Mouse (Mus musculus) lung, postnatal 4 days (tissue): ENCODE measurements around the gene Gm49393.
"Not testable (repeated sequence)": the region's sequence is repeated elsewhere in the genome, so short reads cannot be mapped to it uniquely, and the experiment has no call there.

ENCODE experiments used
- DNase-seq, 2 experiments: peaks; one replicate each; pipeline ENCODE4 v3.0.0; 2021

Gm49393 gene

DNA sequence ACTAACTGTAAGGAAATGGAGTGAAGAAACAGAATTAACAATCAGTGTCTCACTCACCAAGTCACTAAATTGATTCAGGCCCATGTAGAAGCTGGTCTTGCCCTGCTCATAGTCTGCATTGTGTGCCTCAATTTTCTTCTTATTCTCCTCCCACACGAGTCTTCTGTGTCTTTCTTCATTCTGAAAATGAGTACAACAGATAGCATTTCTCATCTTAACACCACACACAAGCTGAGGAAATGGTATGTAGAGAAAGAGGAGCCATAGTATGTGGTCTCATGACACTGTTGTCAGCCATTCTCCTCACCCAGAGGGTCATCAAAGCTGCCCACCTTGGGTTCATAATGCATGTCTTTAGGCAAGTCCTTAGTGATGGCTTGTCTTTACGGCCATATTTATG lies at the start of gene Gm49393:
Gm49393 (minus strand) TSS at position 101 of the 400 bp plus-strand sequence.
- not testable (repeated sequence) for DNase-seq

DNA sequence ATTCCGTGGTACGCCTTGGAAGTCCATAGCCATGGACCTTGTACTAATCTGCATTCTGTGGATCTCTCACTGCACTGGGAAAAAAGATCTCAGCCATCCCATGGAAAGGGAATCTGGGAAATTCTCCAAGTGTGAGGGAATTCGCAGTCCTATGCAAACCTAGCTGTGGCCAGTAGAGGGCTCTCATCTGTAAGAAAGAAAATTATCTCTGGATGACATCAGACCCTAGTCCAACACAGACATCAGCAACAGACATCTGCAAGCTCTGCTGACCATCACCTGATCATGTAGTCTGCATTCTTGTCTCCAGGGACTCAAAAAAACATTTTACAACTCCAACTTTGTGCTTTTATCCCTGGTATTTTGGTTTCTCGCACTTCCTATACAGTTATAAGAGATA lies 36.9 kb upstream of the Gm49393 start:
- not testable (repeated sequence) for DNase-seq

DNA sequence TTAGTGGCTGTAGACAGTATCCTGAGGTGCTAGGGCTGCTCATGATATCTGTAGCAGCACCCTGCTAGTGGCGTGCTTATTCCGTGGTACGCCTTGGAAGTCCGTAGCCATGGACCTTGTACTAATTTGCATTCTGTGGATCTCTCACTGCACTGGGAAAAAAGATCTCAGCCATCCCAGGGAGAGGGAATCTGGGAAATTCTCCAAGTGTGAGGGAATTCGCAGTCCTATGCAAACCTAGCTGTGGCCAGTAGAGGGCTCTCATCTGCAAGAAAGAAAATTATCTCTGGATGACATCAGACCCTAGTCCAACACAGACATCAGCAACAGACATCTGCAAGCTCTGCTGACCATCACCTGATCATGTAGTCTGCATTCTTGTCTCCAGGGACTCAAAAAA lies 28.6 kb upstream of the Gm49393 start:
- peak in 1 of 2 experiments; percentile 10 for DNase-seq

DNA sequence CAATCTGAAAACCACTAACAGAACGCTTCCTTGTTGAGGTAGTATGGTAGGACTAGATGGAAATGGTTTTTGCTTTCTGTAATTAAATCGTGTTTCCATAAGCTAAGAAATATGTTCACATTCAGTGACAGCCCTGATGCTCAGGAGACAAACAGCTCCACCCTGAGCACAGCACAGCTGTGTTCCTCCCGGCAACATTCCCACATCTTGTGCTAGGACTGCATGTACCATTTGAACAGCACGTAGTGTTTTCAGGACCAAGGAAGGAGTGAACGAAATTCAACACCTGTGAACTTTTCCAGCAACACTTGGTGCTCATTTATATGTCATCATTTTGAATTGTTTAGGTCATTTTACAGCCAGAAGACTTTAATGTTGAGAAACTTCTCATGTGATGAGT lies 26.3 kb upstream of the Gm49393 start:
- DNase-seq: no peak

DNA sequence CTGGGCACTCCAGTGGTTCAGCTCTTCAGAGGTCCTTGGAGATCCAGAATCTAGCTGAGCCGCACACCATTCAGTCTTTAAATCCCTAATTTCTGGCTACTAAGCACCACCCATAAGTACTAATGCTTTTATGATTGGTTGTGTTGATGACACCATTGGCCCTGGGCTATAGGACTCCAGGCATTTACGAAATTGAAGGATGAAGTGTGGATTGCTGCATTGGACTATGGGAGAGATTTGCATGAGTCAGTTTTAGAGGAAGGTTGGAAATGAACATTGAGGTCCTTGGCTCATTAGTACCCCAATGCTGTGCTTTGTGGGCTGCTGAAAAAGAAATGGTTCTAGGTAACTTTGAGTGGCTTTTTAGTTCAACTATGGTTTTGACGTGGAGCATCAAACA lies 6.5 kb upstream of the Gm49393 start, which contains the start of gene Tpbpa:
Tpbpa (minus strand) TSS at position 101 of the 400 bp plus-strand sequence.
- DNase-seq: not testable (repeated sequence)

DNA sequence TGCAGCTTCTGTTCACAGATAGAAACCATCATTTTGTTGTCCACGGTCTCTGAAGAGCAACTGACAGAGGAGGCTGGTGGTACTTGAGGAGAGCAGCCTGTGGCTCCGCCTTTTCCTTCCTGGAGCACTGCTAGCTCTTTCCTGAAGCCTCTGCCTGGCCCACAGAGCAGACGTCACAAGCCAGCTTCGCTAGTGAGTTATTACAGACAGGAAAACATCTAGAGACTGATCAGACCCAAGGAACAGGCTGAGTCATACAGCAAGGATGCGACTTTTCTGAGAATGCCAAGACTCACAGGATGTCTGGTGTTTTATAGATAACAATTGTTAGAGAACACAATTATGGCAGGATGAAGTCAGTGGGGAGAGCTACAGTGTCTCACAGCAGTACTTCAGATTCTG lies 1.1 kb upstream of the Gm49393 start, which contains the start of the genes Gm49391 and Ctla2a:
Gm49391 (minus strand) TSS at position 72 of the 402 bp plus-strand sequence.
Ctla2a (minus strand) TSS at position 126 of the 402 bp plus-strand sequence.
- DNase-seq: peak; percentile 59 to 84

DNA sequence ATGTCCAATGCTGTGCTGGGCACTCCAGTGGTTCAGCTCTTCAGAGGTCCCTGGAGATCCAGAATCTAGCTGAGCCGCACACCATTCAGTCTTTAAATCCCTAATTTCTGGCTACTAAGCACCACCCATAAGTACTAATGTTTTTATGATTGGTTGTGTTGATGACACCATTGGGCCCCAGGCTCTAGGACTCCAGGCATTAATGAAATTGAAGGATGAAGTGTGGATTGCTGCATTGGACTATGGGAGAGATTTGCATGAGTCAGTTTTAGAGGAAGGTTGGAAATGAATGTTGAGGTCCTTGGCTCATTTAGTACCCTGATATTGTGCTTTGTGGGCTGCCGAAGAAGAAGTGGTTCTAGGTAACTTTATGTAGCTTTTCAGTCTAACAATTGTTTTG lies 30.6 kb downstream of the Gm49393 start, which contains the start of gene Tpbpb:
Tpbpb (minus strand) TSS at position 101 of the 400 bp plus-strand sequence.
- DNase-seq: not testable (repeated sequence)

DNA sequence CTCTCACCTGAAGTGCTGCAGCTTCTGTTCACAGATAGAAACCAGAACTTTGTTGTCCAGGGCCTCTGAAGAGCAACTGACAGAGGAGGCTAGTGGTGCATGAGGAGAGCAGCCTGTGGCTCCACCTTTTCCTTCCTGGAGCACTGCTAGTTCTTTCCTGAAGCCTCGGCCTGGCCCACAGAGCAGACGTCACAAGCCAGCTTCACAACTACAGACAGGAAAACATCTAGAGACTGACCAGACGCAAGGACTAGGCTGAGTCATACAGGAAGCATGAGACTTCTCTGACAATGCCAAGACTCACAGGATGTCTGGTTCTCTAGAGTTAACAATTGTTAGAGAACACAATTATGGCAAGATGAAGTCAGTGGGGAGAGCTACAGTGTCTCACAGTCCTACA lies 38.1 kb downstream of the Gm49393 start, which contains the start of gene Ctla2b:
Ctla2b (minus strand) TSS at position 120 of the 400 bp plus-strand sequence.
- DNase-seq: peak; percentile 63 to 83

DNA sequence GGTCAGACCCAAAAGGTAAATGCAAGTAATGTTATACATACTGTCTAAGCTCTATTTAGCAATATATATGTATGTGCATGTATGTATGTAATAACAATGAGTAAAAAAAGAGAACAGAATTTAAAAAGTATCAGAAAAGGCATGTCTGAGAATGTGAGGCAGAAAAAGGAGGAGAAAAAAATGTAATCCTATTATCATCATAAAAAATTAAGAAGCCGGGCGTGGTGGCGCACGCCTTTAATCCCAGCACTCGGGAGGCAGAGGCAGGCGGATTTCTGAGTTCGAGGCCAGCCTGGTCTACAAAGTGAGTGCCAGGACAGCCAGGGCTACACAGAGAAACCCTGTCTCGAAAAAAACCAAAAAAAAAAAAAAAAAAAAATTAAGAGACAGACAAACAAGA lies 38.6 kb downstream of the Gm49393 start, which contains the start of gene Gm49392:
Gm49392 (minus strand) TSS at position 101 of the 400 bp plus-strand sequence.
- DNase-seq: not testable (repeated sequence)

DNA sequence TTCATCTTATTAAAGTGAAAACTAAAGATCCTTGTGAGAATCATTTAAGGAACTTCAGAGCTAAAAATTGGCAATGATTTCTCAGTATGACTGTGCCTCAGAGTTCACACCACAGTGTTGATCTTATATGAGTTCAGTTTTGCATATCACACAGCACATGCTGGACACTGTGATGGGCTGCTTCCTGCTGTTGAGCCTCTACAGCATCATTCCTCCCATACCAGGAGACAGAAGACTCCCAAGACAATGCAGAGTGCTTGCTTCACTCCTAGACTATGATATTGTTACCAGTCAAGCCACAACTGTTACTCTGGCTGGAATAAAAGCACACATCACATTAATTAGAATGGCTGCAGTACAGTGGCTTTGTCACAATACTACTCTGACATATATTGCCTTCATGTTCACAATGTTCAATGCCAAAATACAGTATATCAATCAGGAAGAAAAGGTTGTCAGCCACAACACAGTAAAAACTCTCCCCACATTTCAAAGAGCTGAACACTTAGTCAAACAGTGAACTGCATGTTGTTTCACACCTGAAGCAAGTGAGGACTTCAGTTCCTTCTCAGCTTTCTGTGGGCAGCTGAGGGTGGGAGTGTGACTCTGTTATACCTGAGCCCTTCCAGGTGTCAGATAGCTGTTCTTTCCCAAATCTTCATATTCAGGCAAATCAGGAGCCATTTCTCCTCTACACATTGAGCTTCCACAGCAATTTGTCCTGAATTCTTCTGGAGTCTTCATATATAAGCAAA lies 39.8 kb downstream of the Gm49393 start:
- DNase-seq: no peak

DNA sequence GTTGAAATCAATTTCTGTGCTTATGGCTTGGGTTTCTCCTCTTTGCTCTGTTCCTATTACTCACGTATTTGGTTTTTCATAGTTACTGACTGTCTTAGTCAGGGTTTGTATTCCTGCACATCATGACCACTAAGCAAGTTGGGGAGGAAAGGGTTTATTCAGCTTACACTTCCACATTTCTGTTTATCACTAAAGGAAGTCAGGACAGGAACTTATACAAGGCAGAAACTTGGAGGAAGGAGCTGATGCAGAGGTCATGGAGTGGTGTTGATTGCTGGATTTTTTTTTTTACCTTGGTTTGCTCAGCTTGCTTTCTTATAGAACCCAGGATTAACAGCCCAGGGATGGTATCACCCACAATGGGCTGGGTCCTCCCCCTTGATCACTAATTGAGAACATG lies 43.1 kb downstream of the Gm49393 start:
- no peak for DNase-seq

DNA sequence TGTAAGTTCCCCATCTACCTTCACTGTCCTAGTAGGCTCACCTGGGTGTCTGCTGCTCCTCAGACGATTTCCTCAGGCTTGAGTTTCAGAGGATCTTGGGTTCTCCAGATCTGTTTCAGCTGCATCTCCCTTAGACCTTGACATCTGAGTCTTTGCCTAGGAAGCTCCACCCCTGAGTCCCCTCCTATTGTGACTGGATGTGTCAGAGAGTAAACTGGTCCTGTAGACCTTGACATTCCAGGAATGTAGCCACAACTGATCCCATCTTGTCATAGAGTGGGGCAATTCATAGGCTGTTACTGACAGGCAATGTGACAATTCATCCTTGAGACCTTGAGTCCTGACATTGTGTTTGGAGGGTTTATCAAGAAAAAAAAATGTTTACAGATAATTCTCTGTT lies 71.1 kb downstream of the Gm49393 start, which contains the start of gene 4930486L24Rik:
4930486L24Rik (minus strand) TSS at position 195 of the 400 bp plus-strand sequence.
- DNase-seq: no peak

DNA sequence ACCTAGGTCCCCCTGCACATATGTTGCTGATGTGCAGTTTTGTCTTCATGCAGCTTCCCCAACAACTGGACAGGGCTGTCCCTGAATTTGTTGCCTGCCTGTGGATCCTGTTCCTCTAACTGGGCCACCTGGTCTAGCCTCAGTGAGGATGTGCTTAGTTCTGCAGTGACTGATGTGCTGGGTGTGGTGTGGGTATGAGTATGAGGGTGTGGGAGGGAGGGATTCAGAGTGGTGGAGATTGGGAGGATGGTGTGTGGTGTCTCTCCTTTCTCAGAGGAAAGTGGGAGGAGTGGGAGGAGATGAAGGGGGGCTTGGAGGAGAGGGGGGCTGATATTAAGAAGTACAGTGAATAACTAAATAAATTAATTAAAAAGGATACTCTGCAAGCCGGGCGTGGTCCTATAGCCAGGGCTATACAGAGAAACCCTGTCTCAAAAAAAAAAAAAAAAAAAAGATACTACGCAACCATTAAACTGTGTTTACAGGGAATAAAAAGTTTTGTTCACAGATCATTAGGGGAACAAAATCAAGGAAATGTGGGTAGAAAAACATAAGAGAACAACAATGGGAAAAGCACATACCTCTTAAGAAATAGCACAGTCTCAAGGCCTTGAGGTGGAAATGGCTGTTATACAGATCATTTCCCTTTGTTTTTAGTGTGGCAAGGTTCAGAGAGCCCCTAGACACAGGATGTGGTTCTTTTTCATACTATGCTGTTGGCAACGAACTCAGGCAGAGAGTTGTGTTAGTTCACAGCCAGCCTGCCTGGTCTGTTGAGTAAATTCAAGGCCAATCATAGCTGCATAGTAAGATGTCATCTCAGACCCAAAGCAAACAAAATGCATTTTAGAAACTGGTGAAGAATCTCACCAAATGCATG lies 86.9 kb downstream of the Gm49393 start:
- DNase-seq: peak; percentile 25 to 28

DNA sequence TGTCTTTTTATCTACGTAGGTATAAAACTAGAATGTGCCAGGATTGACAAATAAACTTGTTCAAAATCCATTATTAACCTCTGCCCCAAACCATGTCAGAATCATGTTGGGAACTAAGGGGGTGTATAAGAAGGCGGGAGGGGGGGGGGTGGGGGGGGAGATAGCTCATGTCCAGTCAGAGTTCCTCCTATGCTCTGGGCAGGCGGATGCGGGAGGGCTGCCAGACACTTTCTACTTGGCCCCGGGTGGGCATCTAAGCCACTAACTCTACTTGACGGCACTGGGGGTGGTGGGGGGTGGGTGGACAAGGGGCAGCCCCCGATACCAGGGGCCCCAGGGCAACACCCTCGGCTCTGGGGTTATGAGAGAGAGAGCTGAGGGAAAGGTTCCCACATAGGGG lies 92.2 kb downstream of the Gm49393 start:
- DNase-seq: no peak

DNA sequence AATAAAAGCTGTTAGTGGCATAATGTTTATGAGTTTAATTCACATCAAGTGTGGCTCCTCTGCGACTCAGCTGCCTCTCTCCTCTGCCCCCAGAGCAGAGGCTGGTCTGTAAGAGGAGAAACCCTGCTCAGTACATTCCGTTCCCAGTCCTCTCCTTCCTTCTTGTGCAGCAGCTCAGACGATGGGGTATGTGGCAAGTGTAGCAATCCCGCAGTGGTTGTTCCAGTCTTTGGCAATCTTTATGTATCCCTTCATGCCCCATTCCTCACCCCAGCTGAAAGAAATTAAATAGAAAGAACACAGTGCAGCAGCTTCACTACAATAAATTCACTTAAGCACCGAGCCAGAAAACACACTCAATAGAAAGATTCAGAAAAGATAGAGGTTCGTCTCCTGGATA lies 92.7 kb downstream of the Gm49393 start:
- DNase-seq: no peak

DNA sequence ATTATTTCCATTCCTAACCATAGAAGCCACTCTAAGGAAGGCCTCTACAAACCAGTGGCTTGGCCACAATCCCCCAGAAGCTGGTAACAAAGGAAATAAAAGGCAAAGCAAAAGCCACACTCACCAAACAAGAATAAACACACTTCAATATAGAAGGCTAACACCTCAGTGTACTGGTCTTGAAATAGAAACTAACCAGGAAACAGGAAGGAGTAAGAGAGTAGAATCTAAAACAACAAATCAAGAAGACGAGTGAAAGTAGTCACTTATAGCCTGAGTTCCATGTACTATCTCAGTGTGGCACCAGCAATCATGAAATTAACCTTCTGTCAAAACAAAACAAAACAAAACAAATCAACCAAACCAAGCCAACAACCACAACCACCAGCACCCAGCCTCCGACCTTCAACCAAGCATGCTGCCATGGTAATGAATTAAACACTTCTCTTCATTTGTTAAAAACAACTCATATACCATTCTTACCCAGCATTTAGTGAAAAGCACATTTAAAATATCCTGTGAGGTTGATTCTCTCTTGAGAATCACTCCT lies 96.0 kb downstream of the Gm49393 start:
- DNase-seq: no peak

DNA sequence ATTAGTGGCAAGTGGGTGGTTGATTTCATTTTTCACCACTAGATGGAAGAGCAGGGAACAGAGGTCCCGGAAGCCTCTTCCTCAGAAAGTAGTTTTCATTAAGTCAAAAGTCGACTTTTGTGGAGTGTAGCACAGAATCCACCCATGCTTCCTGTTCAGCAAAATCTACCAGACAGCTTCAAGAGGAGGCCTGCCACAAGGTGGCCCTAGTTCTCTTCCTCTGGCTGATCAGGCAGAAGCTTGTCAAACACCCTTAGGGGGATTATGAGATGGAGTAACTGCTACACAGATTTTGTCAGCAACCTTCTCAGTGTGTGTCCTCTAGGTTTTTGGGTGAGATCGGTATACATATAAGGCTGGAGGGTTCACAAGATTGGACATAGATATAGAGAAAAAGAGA lies 109.3 kb downstream of the Gm49393 start:
- peak; percentile 31 to 50 for DNase-seq

DNA sequence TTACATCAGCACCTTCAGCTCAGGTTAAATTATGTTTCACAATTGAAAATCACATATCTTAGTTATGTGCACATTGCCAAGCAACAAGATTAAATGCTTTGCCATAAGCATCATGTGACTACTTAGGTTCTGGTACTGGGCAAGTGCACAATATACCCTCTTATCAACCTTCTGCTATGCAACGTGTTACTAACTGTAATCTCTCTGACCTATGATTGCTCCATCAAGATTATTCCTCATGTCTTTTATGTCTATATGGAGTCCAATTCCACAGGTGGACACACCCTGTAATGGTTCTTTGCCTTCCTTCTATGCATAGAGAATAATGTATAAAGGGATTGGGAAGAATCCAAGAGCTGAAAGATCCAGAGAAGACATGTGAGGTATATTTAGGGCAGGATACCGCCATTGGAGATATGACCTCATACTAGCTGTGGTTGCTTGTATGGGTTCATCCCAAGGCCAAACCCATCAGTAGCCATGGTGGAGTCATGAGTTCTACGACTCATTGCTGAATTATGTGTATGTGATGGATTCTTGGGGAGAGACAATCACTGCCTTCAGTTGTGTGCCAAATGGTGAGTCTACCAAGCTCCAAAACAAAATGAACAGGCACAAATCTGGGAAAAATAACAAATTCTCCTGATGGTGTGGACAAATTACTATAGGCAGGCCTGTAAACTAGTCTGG lies 114.8 kb downstream of the Gm49393 start:
- no peak for DNase-seq

DNA sequence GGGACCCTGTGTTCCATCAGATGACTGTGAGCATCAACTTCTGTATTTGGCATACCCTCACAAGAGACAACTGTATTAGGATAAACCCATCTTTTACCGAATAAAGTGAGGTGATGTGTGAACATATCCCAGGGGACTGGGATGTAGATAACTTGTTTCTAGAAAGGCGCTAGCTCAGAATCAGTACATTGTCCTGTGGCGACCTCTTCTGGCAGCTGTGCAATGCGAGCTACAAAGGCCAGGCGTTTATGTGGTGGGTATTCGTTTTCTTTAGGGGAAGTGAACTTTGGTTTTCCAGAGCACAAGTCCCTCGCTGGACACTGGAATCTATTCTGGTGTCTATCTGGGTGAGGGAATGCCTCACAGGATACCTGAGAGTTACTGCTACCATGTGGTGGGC lies 115.9 kb downstream of the Gm49393 start:
- peak in 1 of 2 experiments; percentile 52 for DNase-seq

DNA sequence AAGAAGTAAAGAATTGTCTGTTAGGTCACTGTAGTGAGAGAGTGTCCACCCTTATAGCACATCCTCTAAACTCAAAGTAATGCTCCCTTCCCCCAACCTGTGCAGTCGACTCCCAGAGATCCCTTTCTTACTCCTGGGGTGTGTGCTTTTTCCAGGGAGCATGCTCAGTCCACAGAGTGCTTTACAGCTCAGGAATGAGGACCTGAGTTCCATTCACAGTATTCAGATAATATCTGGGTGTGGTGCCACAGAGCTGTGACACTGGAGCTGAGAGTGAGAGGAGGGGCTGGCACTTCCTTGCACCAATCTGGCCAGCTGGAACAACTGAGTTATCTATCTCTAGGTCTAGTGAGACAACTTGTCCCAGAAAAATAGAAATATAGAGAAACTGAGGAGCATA lies 121.7 kb downstream of the Gm49393 start:
- DNase-seq: no peak

DNA sequence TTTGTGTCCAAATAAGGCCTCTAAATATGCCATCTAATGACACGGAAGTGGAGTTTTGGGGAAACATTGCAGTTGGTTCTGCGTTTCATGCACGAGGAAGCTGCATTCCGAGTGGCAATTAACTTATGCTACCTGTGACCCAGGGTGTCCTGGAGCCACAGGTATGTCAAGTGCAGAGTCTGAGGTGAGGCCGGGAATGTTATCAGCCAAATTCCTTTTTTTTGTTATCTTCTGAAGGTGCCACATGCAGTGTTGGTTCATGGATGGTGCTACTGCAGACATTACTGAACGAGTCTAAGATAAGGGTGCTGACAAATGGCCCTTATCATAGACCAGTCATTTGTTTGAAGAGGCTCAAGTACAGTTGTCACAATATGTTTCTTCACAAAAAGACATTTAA lies 122.6 kb downstream of the Gm49393 start:
- no peak for DNase-seq

DNA sequence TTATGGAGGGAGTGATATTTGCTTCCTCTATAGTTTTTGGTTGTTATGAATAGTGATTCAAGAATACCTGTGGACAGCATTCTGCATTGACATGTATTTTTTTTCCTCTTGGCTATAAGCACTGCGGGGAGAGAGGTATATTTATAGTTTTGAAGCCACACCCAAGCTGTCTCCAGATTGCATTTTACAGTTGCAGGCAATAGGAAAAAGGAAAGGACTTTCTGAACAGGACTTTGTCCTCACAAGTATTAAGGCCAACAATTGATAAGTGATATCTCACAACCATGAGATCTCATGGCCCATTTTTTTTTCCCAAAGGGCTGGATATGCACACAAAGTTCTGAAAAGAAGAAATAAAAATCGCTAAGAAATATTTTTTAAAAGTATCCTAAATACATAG lies 125.7 kb downstream of the Gm49393 start:
- DNase-seq: no peak
